Mouse (Mus musculus) olfactory bulb, adult 2 months (tissue): ENCODE results near the gene D930048N14Rik.

Source experiments
- CTCF ChIP-seq: fragments of 200-500 bp; IDR thresholded peaks from 2 replicates; pipeline ENCODE4 v1.5.1; 2012; ENCODE audit warnings: low read depth, mild to moderate bottlenecking, low read length, moderate library complexity; ENCODE audit not compliant: insufficient read depth
- POLR2A ChIP-seq: fragments of 200-500 bp; IDR thresholded peaks from 2 replicates; pipeline ENCODE4 v1.6.1; 2012; ENCODE audit warnings: mild to moderate bottlenecking, low read depth, low read length, moderate library complexity; ENCODE audit not compliant: insufficient read depth

GRCm38 (mm10) chr11:51605602-51606446, 44.9 kb upstream of the D930048N14Rik start:
- TF ChIP-seq CTCF (no peak), POLR2A (peak; percentile 33; the same call in 1 of the 2 replicates)
